Mouse (Mus musculus): ENCODE data around the gene Nolc1. TPM values are rescaled to one million over a fixed set of nuclear protein-coding genes. Genes with fewer than 3 reads are reported as not detected.
A peak's percentile ranks its signal among the peaks of the same experiment; 100 is the strongest.
"Not testable (repeated sequence)": the region's sequence is repeated elsewhere in the genome, so short reads cannot be mapped to it uniquely, and the experiment has no call there.

Nolc1 gene
- total RNA-seq, 2 experiments from 2014 or later, result 12.7 to 31.9 TPM

- ATAC-seq (replicated peaks; ENCODE audit: low FRiP score, poor library complexity, severe bottlenecking), result no peak
These were observed 2.9 kb downstream of the Nolc1 start for GRCm38 (mm10) chr19:46078535-46078934.

- no peak for ATAC-seq (replicated peaks; ENCODE audit: low FRiP score, poor library complexity, severe bottlenecking)
These were observed 9.5 kb downstream of the Nolc1 start for GRCm38 (mm10) chr19:46085185-46085584.

- peak; percentile 74 for ATAC-seq (replicated peaks; ENCODE audit: low FRiP score, poor library complexity, severe bottlenecking)
These were observed 10.7 kb downstream of the Nolc1 start for GRCm38 (mm10) chr19:46086337-46086736.

- no peak for ATAC-seq (replicated peaks; ENCODE audit: low FRiP score, poor library complexity, severe bottlenecking)
These were observed 12.2 kb downstream of the Nolc1 start for GRCm38 (mm10) chr19:46087871-46088270.

GRCm38 (mm10) chr19:46091641-46092040, 16.0 kb downstream of the Nolc1 start:
- ATAC-seq (replicated peaks; ENCODE audit: low FRiP score, poor library complexity, severe bottlenecking), result no peak

- ATAC-seq (replicated peaks; ENCODE audit: low FRiP score, poor library complexity, severe bottlenecking), result no peak
These were observed 18.5 kb downstream of the Nolc1 start for GRCm38 (mm10) chr19:46094144-46094543.

- ATAC-seq (replicated peaks; ENCODE audit: low FRiP score, poor library complexity, severe bottlenecking), result no peak
These were observed 19.6 kb downstream of the Nolc1 start for GRCm38 (mm10) chr19:46095291-46095690.

- ATAC-seq (replicated peaks; ENCODE audit: low FRiP score, poor library complexity, severe bottlenecking), result no peak
These were observed 20.7 kb downstream of the Nolc1 start for GRCm38 (mm10) chr19:46096396-46096795.

GRCm38 (mm10) chr19:46099561-46099960, 23.9 kb downstream of the Nolc1 start:
- ATAC-seq (replicated peaks; ENCODE audit: low FRiP score, poor library complexity, severe bottlenecking), result no peak

- no peak for ATAC-seq (replicated peaks; ENCODE audit: low FRiP score, poor library complexity, severe bottlenecking)
These were observed 27.9 kb downstream of the Nolc1 start for GRCm38 (mm10) chr19:46103437-46104186.

GRCm38 (mm10) chr19:46104187-46104557, 28.5 kb downstream of the Nolc1 start:
- ATAC-seq (replicated peaks; ENCODE audit: low FRiP score, poor library complexity, severe bottlenecking), result no peak

- ATAC-seq (replicated peaks; ENCODE audit: low FRiP score, poor library complexity, severe bottlenecking), result no peak
These were observed 34.6 kb downstream of the Nolc1 start for GRCm38 (mm10) chr19:46110214-46110613.

- ATAC-seq (replicated peaks; ENCODE audit: low FRiP score, poor library complexity, severe bottlenecking), result no peak
These were observed 35.1 kb downstream of the Nolc1 start for GRCm38 (mm10) chr19:46110781-46111180.

GRCm38 (mm10) chr19:46114617-46115016, 39.0 kb downstream of the Nolc1 start:
- ATAC-seq (replicated peaks; ENCODE audit: low FRiP score, poor library complexity, severe bottlenecking), result no peak

- no peak for ATAC-seq (replicated peaks; ENCODE audit: low FRiP score, poor library complexity, severe bottlenecking)
These were observed 43.8 kb downstream of the Nolc1 start for GRCm38 (mm10) chr19:46119458-46119857.

- no peak for ATAC-seq (replicated peaks; ENCODE audit: low FRiP score, poor library complexity, severe bottlenecking)
These were observed 45.2 kb downstream of the Nolc1 start for GRCm38 (mm10) chr19:46120872-46121271.

GRCm38 (mm10) chr19:46123876-46124275, 48.2 kb downstream of the Nolc1 start:
- ATAC-seq (replicated peaks; ENCODE audit: low FRiP score, poor library complexity, severe bottlenecking), result no peak

GRCm38 (mm10) chr19:46124651-46125050, 49.0 kb downstream of the Nolc1 start:
- ATAC-seq (replicated peaks; ENCODE audit: low FRiP score, poor library complexity, severe bottlenecking), result no peak

- no peak for ATAC-seq (replicated peaks; ENCODE audit: low FRiP score, poor library complexity, severe bottlenecking)
These were observed 50.6 kb downstream of the Nolc1 start for GRCm38 (mm10) chr19:46126301-46126700.

- ATAC-seq (replicated peaks; ENCODE audit: low FRiP score, poor library complexity, severe bottlenecking), result not testable (repeated sequence)
These were observed 54.1 kb downstream of the Nolc1 start for GRCm38 (mm10) chr19:46129737-46130136.

GRCm38 (mm10) chr19:46131283-46131682, 55.6 kb downstream of the Nolc1 start:
- no peak for ATAC-seq (replicated peaks; ENCODE audit: low FRiP score, poor library complexity, severe bottlenecking)

Data from erythroblast, adult 5-6 weeks (primary cell).